Mouse (Mus musculus) olfactory bulb, adult 2 months (tissue): ENCODE data around the gene Pdcd1. TPM values are rescaled to one million over a fixed set of nuclear protein-coding genes. Genes with fewer than 3 reads are reported as not detected.
"Not testable (repeated sequence)": the region's sequence is repeated elsewhere in the genome, so short reads cannot be mapped to it uniquely, and the experiment has no call there.

Experiments used
- H3K27ac ChIP-seq: fragments of 200-500 bp; 2 replicates; pipeline ENCODE4 v1.5.1; 2012; ENCODE audit warnings: low read depth, low read length; ENCODE audit not compliant: insufficient read depth
- H3K4me1 ChIP-seq: fragments of 200-500 bp; 2 replicates; pipeline ENCODE4 v1.6.1; 2012; ENCODE audit warnings: low read length; ENCODE audit not compliant: control insufficient read depth, insufficient read depth
- H3K4me3 ChIP-seq: fragments of 200-500 bp; 2 replicates; pipeline ENCODE4 v1.5.1; 2012; ENCODE audit warnings: mild to moderate bottlenecking, low read depth, low read length, moderate library complexity; ENCODE audit not compliant: insufficient read depth
- CTCF ChIP-seq: fragments of 200-500 bp; IDR thresholded peaks from 2 replicates; pipeline ENCODE4 v1.5.1; 2012; ENCODE audit warnings: low read depth, mild to moderate bottlenecking, low read length, moderate library complexity; ENCODE audit not compliant: insufficient read depth
- POLR2A ChIP-seq: fragments of 200-500 bp; IDR thresholded peaks from 2 replicates; pipeline ENCODE4 v1.6.1; 2012; ENCODE audit warnings: mild to moderate bottlenecking, low read depth, low read length, moderate library complexity; ENCODE audit not compliant: insufficient read depth
- WGBS: fragments of 180-500 bp; shearing (Covaris S2); methylation state at CpG from one replicate; pipeline ENCODE4 v1.1.7; 2018; 5-methylcytosine and 5-hydroxymethylcytosine counted together
- polyA plus RNA-seq: library from polyadenylated mRNA; stranded (reverse); fragments of >200 nt; gene quantifications from 2 replicates; pipeline ENCODE4 v1.2.4, GENCODE M21; 2012; ENCODE audit warnings: low replicate concordance; ENCODE audit not compliant: missing spikeins, insufficient read depth, insufficient read length

Gene Pdcd1
- polyA plus RNA-seq, 1 experiment, result not detected

- H3K4me3 ChIP-seq, result no peak overlapping the region
- TF ChIP-seq POLR2A (no peak), CTCF (no peak)
- H3K27ac ChIP-seq, result no peak overlapping the region
- H3K4me1 ChIP-seq, result no peaks in the 10 kb centered on the region
- WGBS, result 88% methylated on average over 2 of the region's 2 CpGs
These were observed 51.3 kb downstream of the Pdcd1 start for GRCm38 (mm10) chr1:94001023-94001422.

DNA sequence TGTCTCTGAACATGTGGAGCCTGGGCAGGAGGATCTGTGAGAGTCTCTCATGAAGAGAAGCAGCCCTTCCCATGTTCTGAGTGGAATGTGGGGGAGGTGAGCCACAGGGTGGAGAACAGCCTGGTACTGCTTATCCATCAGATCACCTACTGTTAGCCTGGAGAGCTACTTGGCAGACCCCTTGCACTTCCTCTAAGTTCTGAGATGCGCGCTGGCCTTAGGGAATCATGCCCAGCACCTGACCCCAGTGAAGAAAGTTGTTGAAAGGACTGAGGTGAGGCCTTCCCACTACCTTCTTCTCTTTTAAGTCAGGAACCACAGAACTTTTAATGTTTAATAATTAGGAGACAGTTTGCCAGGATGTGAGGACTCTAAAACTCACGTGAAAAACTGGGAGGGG lies 60.9 kb downstream of the Pdcd1 start:
- H3K4me3 ChIP-seq, H3K27ac ChIP-seq, H3K4me1 ChIP-seq: not testable (repeated sequence)
- WGBS, result 91% methylated on average over 3 of the region's 3 CpGs

DNA sequence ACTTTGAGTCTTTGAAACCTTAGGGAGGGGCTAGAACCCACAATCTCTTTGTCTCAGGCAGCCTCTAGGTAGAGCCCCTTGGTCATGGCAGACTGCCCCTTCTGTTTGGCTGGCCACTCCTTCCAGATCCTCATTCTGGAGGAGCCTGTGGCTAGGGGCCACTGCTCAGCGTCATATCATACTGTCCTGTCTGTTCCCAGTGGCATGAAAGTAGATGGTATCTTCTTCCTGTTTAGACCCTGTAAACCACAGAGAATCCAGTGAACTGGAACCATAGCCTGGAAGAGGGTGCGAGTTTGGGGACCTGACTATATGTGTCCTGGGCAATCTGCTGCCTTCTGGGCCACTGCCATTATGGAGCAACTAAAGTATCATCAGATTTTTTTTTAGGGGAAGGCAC lies 61.3 kb downstream of the Pdcd1 start:
- H3K4me1 ChIP-seq, H3K4me3 ChIP-seq, H3K27ac ChIP-seq: not testable (repeated sequence)
- WGBS, result 86% methylated on average over 2 of the region's 2 CpGs

GRCm38 (mm10) chr1:93990209-93990608 lies 62.1 kb downstream of the Pdcd1 start, which contains the start of gene Gal3st2c:
Gene Gal3st2c, plus strand, starts transcription at chr1:93990509.
- WGBS, result 91% methylated on average over 8 of the region's 8 CpGs

DNA sequence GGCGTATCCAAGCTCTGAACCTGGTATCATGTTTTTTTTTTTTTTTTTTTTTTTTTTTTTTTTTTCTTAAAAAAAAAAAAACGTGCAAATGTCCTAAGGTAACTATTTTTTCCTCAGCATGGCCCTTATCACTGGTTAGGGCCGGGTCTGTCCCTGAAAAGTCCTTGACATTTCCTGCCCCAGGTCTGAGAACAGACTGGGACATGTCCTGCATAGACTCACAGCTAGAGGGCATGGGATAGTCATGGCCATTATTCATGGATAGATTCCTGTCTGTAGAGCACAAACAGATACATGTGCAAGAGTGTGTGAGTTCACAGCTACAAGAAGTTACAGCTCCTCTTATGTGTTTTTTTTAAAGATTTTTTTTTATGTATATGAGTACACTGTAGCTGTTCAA lies 63.6 kb downstream of the Pdcd1 start:
- WGBS, result 72% methylated on average over 3 of the region's 3 CpGs
- TF ChIP-seq CTCF (no peak), POLR2A (no peak)
- H3K4me3 ChIP-seq, result no peak overlapping the region
- no peak overlapping the region for H3K27ac ChIP-seq
- H3K4me1 ChIP-seq, result no peaks in the 10 kb centered on the region

More at GRCm38 (mm10) chr1:93990209-93990608, 62.1 kb downstream of the Pdcd1 start, which contains the start of gene Gal3st2c:
- H3K4me1 ChIP-seq, H3K27ac ChIP-seq, H3K4me3 ChIP-seq: not testable (repeated sequence)

Other genes with a start within 250 kb of the Pdcd1 start
- gene Ing5, start 248.6 kb downstream of the Pdcd1 start, polyA plus RNA-seq, result not detected in 2 replicates
- gene D2hgdh, start 227.6 kb downstream of the Pdcd1 start, polyA plus RNA-seq, result not detected in 2 replicates
- gene Gal3st2, start 191.2 kb downstream of the Pdcd1 start, polyA plus RNA-seq, result not detected in 2 replicates
- gene Gal3st2b, start 134.2 kb downstream of the Pdcd1 start, polyA plus RNA-seq, result not detected in 2 replicates
- not detected in 2 replicates for gene Gal3st2c, start 62.0 kb downstream of the Pdcd1 start, polyA plus RNA-seq
- gene Neu4, start 32.1 kb downstream of the Pdcd1 start, polyA plus RNA-seq, result not detected in 2 replicates